In the genomic region with DNA sequence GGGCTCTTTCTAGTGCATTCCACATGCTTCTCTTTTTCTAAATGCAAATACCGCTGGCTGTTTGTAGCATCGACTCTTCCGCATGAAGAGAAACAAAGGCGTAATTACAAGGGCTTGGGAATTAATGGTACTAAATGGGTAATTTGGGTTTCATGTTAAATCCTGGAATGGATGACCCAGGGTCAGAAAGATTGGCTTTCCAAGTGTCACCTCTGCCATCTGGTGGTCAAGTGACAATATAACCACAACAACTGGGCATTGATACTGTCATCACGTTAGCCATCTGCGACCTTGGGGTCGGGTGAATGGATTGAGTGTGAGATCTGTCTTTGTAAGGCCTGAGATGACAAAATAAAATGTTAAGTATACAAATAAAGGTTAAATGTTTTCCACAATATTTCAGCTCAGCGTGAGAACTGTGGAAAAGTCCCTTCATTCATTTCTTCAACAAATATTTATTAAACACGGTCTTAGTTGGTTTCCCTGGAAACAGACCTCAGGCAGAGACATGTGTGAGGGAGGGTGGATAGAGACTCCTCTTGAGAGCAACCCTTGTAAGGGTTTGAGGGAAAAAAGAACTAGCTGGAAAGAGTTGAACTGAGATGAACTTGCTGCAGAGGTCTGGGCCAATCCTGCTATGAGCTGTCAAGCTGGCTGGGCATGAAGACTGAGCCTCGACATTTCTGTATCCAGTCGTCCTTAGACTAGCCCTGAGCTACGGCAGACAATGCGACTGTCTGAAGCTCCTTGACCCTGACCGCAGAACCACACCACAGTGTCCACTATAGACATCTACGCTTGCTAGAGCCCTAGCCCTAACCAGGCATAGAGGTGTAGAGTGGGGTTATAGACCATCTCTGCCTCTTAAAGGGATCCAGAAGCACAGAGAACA, we compare ENCODE assay signal across 9 mouse cellular contexts. TPM values are rescaled to one million over a fixed set of nuclear protein-coding genes. Genes with fewer than 3 reads are reported as not detected.
A peak's percentile ranks its signal among the peaks of the same experiment; 100 is the strongest.
DNase-seq lines count a peak whose midpoint lies in the region; ATAC-seq lines count a peak whose summit lies in the region.
"Had no signal": no experiment of that assay in that cellular context is flagged by ENCODE, and none has a peak within 500 bp of the region (broad histone marks: within the 10 kb centered on the region; RNA-seq: fewer than 3 reads in every experiment).

No protein-coding gene starts in this region.

- ATAC-seq in hindbrain, embryonic 14.5 days (ENCODE audit: low FRiP score) = no peak
- ATAC-seq in midbrain, embryonic 11.5 days (ENCODE audit: low FRiP score) = peak; percentile 69; the same call in 1 of the 2 replicates

- 39% methylated on average over 15 of the region's 15 CpGs for WGBS in hindbrain, embryonic 14.5 days
- 48% methylated on average over 15 of the region's 15 CpGs for WGBS in midbrain, embryonic 11.5 days

- DNase-seq in cerebellum, postnatal 10 days = peak; percentile 63 to 72
- no peak for DNase-seq in cerebellum, adult 11 months
- peak; percentile 14 for DNase-seq in thymus, postnatal 14 days
- DNase-seq in thymus, postnatal 10 days (ENCODE audit: low spot score in 2 of 2) = no peak
- DNase-seq in hindbrain, embryonic 14.5 days (ENCODE audit: low spot score) = peak; percentile 55
- DNase-seq in midbrain, embryonic 11.5 days (ENCODE audit: low spot score, missing footprints) = peak; percentile 89
- DNase-seq in right cerebral cortex, postnatal 14 days = no peak
- DNase-seq in yolk sac, embryonic 10.5 days (ENCODE audit: low spot score) = no peak

- no peak overlapping the region for H3K4me2 ChIP-seq in hindbrain, embryonic 14.5 days (replicated peaks)
- H3K4me2 ChIP-seq in midbrain, embryonic 11.5 days = no peak overlapping the region

- H3K27ac ChIP-seq in hindbrain, embryonic 14.5 days = no peak overlapping the region
- no peak overlapping the region for H3K27ac ChIP-seq in midbrain, embryonic 11.5 days (ENCODE audit: low read depth, low read length)

- H3K27me3 ChIP-seq in hindbrain, embryonic 14.5 days (ENCODE audit: control insufficient read depth, insufficient read depth, low read length) = no peaks in the 10 kb centered on the region
- no peaks in the 10 kb centered on the region for H3K27me3 ChIP-seq in midbrain, embryonic 11.5 days (ENCODE audit: control insufficient read depth, insufficient read depth, low read length)

- H3K9ac ChIP-seq in hindbrain, embryonic 14.5 days = no peak overlapping the region
- no peak overlapping the region for H3K9ac ChIP-seq in midbrain, embryonic 11.5 days (ENCODE audit: low read length)

- H3K4me1 ChIP-seq in hindbrain, embryonic 14.5 days (replicated peaks; ENCODE audit: control insufficient read depth, insufficient read depth, low read length) = 0 out of 2 replicates have a peak, but pooled peaks cover 5% of the 10 kb centered on the region
- H3K4me1 ChIP-seq in midbrain, embryonic 11.5 days (ENCODE audit: control insufficient read depth, insufficient read depth, low read length) = peaks cover 4% of the 10 kb centered on the region; the same call in 1 of the 2 replicates

- no peak overlapping the region for H3K4me3 ChIP-seq in hindbrain, embryonic 14.5 days (replicated peaks; ENCODE audit: low read length)
- H3K4me3 ChIP-seq in midbrain, embryonic 11.5 days (ENCODE audit: low read depth, low read length) = no peak overlapping the region
- H3K4me3 ChIP-seq: myocyte had no signal

- H3K9me3 ChIP-seq in hindbrain, embryonic 14.5 days (ENCODE audit: control insufficient read depth, low read length) = no peaks in the 10 kb centered on the region
- H3K9me3 ChIP-seq in midbrain, embryonic 11.5 days (ENCODE audit: control insufficient read depth, low read length) = no peaks in the 10 kb centered on the region

- no peaks in the 10 kb centered on the region for H3K36me3 ChIP-seq in hindbrain, embryonic 14.5 days (replicated peaks; ENCODE audit: control insufficient read depth, insufficient read depth)
- no peaks in the 10 kb centered on the region for H3K36me3 ChIP-seq in midbrain, embryonic 11.5 days (ENCODE audit: control insufficient read depth, insufficient read depth, low read length)

RNA-seq across cellular contexts. Expression of gene Thada, which starts 14.7 kb away (rescaled TPM):
- 7.6 and 9.0 TPM in 2 replicates for polyA plus RNA-seq in hindbrain, embryonic 14.5 days (2014; fragmentation: Nextera tagmentation; extraction: Ambion mirVana)
- 7.6 and 8.7 TPM in 2 replicates for polyA plus RNA-seq in midbrain, embryonic 11.5 days (2014; fragmentation: Nextera tagmentation; extraction: Ambion mirVana)

RNA-seq across cellular contexts. Expression of gene Plekhh2, which starts 31.0 kb away (rescaled TPM):
- 2.5 and 2.6 TPM in 2 replicates for polyA plus RNA-seq in hindbrain, embryonic 14.5 days (2014; fragmentation: Nextera tagmentation; extraction: Ambion mirVana)
- polyA plus RNA-seq in midbrain, embryonic 11.5 days (2014; fragmentation: Nextera tagmentation; extraction: Ambion mirVana) = 2.8 and 3.1 TPM in 2 replicates

Comparison
In these comparisons a context has a peak if more than half of its experiments do, and no peak if none do; other contexts are left out.
1. DNase-seq: peak in cerebellum, postnatal 10 days (2 of 2), thymus, postnatal 14 days (single experiment), hindbrain, embryonic 14.5 days (single experiment) and midbrain, embryonic 11.5 days (single experiment); none in cerebellum, adult 11 months (single experiment), thymus, postnatal 10 days (0 of 2), right cerebral cortex, postnatal 14 days (single experiment) and yolk sac, embryonic 10.5 days (single experiment).